Mouse (Mus musculus) kidney, postnatal 36 days (tissue): ENCODE results near the gene Abhd17c.

Source experiments
- DNase-seq, 2 experiments: peaks; one replicate each; pipeline ENCODE4 v3.0.0; 2021 to 2022; ENCODE audit warnings: mixed read lengths in 2 of 2

The Abhd17c gene

DNA sequence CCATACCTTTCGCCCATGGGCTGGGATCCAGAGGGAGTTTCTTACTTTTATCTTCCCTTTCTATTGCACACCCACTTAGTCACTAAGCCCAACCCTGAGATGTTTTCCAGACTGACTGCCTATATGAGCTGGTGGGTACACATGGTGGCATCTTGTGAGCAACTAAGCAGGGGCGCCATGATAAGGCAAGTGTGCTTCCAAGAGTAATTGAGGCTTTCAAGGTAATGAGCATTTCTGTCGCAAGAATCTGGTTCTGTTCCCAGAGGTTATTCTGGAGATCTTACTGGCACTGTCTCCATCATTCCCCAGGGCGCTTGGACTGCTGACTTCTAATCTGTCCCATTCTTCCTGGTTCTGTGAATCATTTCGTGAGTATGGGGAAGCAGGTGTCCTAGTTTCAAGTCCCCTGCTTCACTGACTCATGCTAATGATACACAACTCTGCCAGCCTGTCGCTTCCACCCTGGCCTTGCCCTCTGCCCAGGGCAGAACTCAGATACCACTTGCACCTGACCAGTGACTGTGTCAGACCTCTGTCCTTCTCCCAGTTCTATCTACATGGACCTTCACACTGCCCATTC, 34.1 kb downstream of the Abhd17c start:
- peak; percentile 56 to 69 for DNase-seq

GRCm38 (mm10) chr7:84116621-84117542, 34.8 kb downstream of the Abhd17c start:
- peak; percentile 57 to 79 for DNase-seq

GRCm38 (mm10) chr7:84115385-84115784, 36.3 kb downstream of the Abhd17c start:
- peak in 1 of 2 experiments; percentile 37 for DNase-seq

DNA sequence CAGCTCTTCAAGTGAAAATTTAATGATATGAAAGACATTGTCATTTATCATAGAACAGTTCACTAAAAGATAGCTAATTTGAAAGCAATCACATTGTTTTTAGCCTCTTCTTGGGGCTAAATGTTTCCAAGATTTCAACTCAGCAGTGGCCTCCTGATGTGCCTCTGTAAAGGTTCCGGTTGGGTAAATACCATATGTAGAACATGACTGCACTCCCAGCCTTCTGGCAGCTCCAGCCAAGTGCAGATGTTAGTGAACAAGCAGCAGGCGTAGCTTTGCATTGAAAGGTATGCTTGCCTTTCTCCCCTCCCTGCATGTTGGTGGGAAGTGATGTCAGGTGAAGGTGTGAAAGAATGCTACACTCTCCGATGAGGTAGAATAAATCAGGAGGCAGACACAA, 36.9 kb downstream of the Abhd17c start:
- DNase-seq: no peak

GRCm38 (mm10) chr7:84113035-84113390, 38.7 kb downstream of the Abhd17c start:
- no peak for DNase-seq

GRCm38 (mm10) chr7:84112351-84113034, 39.2 kb downstream of the Abhd17c start:
- DNase-seq: no peak

DNA sequence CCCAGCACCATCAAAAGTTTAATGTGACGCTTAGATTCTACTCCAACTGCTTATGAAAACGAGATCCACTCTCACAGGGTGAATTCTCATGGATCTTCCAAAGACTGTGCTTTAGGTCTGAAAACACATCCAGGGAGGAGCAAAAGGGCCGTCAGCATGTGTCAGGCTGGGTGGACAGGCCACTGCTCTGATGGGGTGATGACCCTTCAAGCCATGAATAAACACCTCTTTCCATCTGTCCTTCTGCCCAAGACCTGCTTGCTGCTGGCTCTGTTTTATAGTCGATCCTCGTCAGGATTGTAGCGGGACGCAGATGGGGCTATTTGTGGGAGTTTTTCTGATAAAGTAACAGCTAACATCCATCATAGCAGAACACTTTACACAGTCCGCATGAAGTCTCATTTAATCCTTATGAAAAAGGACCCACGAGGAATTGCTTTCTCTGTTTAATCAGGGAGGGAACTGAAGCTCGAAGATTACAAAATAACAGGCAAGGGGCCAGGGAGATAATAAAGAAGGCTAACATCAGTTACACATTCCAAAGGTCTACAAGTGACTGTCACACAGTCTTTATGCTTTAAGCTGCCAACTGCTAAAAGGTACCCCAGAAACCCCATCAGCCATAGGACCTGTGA, 39.9 kb downstream of the Abhd17c start:
- no peak for DNase-seq

GRCm38 (mm10) chr7:84106942-84107341, 44.8 kb downstream of the Abhd17c start:
- no peak for DNase-seq

- DNase-seq: no peak
Measured at GRCm38 (mm10) chr7:84102589-84102988, 49.1 kb downstream of the Abhd17c start.

- DNase-seq: no peak
Measured at GRCm38 (mm10) chr7:84100672-84101071, 51.0 kb downstream of the Abhd17c start.

GRCm38 (mm10) chr7:84098098-84098497, 53.6 kb downstream of the Abhd17c start:
- no peak for DNase-seq

DNA sequence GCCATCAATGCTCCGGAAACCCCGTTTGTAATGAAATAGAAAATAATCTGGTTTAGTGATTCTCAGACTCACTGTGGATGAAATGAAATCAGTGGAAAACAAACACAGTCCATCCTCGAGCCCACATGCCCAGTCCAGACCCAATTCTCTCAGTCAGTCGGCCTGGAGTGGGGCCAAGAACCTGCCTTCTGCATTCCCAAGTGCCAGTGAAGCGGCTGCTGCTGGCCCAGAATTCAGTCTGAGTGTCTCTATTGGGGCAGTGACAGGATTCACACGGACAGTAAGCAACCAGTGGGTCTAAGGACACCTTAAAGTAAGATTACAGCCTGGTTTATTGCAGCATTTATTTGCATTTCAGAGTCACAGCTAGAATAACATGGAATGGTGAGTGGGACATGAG, 55.2 kb downstream of the Abhd17c start:
- DNase-seq: peak; percentile 80 to 89

DNA sequence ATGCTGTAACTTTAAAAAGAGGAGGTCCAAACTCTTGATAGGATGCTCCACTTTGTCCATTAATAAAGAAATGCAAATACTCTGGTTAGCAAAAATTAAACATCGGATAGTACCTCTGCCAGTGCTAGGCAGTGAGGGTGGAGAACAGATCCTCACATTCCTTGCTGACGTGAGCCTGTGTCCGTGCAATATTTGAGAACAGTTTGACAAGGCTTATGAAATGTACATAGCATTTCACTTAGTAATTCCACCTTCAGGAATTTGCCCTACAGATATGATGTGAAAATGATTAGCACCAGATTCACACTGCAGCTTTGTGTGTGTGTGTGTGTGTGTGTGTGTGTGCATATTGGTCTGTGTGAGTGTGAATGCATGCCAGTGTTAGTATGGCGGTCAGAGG, 60.9 kb downstream of the Abhd17c start:
- no peak for DNase-seq

- peak; percentile 48 to 59 for DNase-seq
Measured at GRCm38 (mm10) chr7:84089777-84090176, 61.9 kb downstream of the Abhd17c start.

- peak; percentile 84 to 92 for DNase-seq
Measured at GRCm38 (mm10) chr7:84088971-84089370, 62.7 kb downstream of the Abhd17c start.

DNA sequence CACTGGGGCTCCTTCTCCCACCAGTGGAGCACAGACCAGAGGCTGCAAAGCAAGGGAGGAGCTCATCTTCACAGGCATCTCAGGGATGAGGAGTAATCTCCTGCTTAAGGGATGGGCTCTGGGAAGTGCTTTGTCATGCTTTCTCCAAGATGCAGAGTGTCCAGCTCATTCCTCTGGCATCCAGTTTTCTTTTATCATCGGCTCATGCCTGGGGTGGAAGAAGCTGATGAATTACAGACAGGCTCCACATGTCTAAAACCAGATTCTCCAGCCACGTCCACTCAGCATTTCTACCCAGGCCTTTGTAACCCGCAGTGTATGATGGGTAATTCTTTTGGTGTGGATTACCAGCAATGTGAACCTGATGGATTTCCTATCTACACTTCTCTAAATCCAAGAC, 63.5 kb downstream of the Abhd17c start:
- no peak for DNase-seq

GRCm38 (mm10) chr7:84086039-84086829, 65.5 kb downstream of the Abhd17c start, which contains the start of gene Cemip:
Cemip (minus strand) TSS chr7:84086502.
- peak; percentile 80 to 92 for DNase-seq

DNA sequence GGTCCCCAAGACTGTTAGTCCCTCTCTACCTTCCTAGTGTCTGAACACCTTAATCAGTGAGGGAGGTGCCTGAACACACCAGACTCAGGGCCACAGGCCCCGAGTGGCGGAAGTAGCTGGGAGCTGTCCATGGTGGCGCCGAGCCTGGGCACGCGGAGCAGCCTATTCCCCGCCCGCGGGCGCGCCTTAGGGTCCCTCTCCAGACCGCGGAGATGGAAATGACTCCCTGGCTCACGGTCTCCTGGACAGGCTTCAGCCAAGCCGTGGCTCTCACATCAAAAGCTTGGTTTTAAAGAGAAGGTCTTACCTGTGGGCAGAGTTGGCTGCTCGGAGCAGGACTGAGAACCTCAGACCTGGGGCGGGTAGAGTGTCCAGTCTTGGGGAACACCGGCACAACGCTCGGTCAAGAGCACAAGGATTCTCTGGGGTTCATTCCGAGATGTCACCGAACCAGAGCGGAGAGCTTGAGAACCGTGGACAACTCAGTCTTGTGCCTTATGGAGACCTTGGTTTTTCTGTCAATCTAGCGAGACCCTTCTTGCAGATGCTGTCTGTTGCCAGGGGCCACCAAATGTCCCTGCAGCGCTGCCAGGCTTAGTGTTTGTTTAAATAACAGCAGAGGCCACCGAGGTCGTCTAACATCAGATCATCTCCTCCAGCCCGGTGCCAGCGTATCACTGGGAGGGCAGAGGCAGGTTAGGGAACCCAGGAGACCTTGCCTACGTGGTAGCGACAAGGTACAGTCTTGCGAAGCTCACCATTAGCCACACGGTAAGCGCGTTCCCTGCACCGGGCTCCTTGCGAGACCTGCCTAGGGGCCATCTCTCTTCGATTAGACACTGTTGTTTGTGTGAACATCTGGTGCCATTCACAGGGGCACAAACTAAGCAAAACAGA, 66.4 kb downstream of the Abhd17c start:
- DNase-seq: peak; percentile 68 to 87

- no peak for DNase-seq
Measured at GRCm38 (mm10) chr7:84077257-84078013, 74.3 kb downstream of the Abhd17c start.

DNA sequence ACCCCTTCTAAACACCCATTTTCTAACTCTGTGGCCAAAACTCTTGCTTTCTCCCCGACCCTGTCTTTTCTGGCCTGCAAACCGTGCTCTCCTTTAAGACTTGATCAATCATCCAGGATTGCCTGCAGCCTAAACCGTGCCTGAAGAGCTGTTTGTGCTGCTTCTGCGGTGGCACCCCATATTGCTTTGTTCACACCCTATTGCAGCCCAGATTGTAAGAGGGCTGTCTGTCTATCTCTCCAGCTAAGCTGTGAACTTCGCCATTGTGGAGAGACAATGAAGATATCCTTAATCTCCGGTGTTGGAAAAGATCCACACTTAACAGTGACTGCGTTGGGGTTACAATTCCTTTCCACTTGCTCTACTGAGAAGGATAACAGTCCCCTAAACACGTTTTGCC, 77.4 kb downstream of the Abhd17c start:
- DNase-seq: no peak
